Mouse (Mus musculus): ENCODE measurements around the gene Naa80.
A peak's percentile ranks its signal among the peaks of the same experiment; 100 is the strongest.

Naa80 gene

DNA sequence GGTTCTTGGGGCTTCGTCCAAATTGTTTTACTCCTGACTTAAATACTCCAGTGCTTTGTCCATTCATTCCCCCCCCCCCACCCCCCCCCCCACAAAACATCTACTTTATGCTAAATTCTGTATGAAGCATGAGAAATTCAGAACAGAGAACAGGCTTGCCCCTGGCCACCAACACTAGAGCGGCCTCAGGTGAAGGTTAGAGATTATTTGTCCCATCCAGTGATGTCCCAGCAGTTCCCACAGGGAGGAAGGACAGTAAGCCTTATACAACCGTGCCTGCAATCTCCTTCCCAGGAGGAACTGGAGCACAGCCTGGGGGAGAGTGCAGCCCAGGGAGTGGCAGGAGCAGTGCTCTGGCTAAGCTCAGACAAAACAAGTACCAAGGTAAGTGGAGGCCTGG is at the start of gene Naa80:
Gene Naa80 (plus strand): TSS at position 301 of the 400 bp plus-strand sequence.
- no peak for DNase-seq (ENCODE audit: low spot score)

DNA sequence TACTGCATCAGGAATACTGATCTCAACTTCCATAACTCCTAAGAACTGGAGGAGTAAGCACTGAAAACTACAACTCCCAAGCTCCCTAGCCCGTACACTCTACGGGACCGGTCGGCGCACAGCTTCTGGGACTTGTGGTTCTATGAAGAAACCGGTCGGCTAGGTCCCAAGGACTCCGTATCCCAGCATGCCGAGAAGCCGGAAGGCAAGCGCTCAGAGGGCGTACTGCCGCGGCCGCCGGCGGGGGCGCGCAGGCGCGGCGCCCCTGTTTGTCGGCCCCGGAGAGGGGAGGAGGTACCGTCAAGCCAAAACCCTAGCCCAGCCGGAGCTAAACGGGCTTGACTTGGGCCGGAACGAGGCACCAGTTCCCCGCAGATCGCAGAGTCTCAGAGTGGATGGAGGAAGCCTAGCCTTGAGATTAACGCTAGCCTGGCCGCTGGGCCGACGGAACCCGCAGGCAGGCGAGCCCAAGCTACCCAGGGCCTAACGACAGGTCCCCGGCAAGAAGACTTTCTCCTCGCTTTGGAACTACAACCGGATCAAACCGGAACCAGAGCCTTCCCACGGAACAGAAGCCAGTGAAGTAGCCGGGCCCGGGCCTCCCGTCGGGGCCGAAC is 44.8 kb upstream of the Naa80 start, which contains the start of gene Tmem115:
Gene Tmem115 (plus strand): TSS at position 155 of the 617 bp plus-strand sequence.
- DNase-seq (ENCODE audit: low spot score) = peak; percentile 95

DNA sequence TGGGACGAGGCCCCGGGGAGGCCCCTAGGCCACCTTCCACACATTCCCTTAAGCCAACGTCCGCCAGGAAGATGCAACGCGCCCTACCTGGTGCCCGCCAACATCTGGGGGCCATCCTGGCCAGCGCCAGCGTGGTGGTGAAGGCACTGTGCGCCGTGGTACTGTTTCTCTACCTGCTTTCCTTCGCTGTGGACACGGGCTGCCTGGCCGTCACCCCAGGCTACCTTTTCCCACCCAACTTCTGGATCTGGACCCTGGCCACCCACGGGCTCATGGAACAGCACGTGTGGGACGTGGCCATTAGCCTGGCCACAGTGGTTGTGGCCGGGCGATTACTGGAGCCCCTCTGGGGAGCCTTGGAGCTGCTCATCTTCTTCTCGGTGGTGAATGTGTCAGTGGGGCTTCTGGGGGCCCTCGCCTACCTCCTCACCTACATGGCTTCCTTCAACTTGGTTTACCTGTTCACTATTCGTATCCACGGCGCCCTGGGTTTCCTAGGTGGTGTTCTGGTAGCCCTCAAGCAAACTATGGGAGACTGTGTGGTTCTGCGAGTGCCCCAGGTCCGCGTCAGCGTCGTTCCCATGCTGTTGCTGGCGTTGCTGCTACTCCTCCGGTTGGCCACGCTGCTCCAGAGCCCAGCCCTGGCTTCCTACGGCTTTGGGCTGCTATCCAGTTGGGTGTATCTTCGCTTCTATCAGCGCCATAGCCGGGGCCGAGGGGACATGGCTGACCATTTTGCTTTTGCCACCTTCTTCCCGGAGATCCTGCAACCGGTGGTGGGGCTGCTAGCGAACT is 44.1 kb upstream of the Naa80 start:
- peak; percentile 17 for DNase-seq (ENCODE audit: low spot score)

- DNase-seq (ENCODE audit: low spot score) = no peak
These were observed 40.5 kb upstream of the Naa80 start for GRCm38 (mm10) chr9:107538231-107538630.

DNA sequence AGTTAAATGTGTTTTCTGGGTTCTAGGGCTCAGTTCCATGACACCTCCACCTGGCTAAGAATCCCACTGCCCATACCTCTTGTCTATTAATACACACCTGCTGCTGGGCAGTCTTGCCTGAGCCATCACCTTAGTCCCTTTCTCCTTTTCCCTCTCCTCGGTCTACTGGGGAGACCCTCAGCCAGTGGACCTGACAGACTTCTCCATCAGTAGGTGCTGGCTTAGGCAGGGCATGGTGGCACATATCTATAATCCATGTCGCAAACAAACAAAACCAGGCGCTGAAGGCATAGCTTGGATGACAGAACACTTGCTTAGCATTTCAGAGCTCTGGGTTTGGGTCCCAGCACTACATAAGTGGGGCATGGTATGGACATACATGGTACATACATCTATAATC is 40.0 kb upstream of the Naa80 start:
- no peak for DNase-seq (ENCODE audit: low spot score)

DNA sequence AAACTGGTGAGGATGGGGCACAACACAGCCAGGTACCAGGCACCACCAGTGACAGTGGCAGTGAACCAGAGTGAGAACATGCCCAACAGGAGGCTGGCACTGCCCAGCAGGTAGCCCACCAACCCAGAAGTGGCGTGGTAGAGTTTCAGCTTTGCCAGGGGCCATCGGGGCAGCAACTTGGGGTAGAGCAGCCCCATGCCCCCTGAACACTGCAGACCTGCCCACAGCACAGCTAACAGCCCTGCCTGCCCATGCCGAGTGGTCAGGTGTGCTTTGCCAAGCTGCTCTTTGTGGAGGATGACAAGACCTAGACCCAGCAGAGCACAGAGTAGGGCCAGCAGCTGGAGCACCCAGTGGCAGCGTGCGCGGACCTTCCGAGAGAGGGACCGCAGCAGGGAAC is 38.7 kb upstream of the Naa80 start:
- DNase-seq (ENCODE audit: low spot score) = no peak

DNA sequence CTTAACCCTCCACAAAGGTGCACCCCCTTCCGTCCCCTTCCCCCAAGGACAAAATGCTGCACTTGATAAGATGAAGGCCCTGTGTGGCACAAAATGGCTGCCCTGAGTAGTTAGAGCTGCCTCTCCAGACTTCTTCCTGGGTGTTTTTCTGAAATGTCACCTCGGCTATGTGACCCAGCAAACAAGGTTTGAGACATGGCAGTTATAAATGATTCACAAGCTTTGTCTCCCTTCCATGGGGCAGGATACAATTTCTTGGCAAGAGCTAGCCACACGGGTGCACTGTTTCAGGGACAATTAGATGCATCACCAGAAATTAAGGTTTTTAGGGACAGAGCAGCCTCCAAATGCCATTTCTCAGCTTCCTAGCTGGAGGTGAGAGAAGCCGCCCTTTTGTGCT is 38.3 kb upstream of the Naa80 start:
- no peak for DNase-seq (ENCODE audit: low spot score)

- DNase-seq (ENCODE audit: low spot score) = no peak
These were observed 37.7 kb upstream of the Naa80 start for GRCm38 (mm10) chr9:107541005-107541404.

DNA sequence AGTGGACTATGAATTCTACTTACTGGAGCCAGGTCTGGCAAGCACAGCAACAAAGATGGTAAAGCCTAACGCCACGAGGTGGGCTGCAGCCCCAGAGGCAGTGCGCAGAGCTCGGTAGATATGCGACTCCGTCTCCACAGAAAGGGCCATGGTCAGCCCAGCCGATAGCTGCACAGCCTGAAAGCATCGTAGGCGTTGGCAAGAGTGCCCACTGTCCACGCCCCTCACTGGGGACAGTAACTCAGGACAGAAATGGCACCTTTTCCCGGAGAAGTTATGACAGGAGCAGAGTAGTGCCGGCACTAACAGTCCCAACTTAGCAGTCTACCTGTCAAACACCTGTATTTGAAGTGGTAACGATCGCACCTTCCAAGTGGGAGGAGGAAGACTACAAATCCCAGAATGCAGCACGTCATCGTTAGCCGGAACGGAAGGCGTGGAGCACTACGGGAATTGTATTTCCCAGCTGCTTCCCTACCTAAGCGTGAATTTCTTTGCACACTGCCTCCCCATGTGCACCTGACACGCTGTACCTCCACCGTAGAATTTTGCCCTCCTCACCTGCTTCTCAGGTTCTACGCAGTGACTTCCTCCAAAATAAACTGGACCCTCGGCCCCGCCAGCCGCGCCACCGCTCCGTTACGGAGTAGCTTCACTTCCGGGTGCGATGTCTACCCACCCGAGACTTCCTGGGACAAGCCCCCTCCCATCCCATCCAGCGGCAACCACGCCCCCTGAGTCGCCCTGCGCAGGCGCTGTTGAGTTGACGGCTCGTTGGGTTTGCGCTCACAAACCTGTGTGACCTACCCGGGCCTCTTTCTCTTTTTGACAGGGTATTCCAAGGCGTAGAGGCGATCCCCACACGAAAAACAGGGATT is 37.0 kb upstream of the Naa80 start, which contains the start of the genes Cyb561d2 and Nprl2:
Gene Cyb561d2 (minus strand): TSS at position 720 of the 878 bp plus-strand sequence.
Gene Nprl2 (plus strand): TSS at position 753 of the 878 bp plus-strand sequence.
- DNase-seq (ENCODE audit: low spot score) = peak; percentile 95

DNA sequence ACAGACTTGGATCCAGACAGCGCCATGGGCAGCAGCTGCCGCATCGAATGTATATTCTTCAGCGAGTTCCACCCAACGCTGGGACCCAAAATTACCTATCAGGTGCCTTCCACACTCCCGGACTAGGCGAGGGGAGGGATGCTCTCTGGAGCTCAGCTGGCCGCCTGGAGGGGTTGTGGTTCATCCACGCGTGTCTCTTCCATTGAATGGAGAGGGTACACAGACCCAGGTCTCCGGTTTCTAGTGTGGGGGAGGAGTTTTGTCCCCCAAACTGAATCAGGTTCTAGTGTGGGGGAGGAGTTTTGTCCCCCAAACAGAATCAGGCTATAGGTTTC is 36.4 kb upstream of the Naa80 start:
- DNase-seq (ENCODE audit: low spot score) = no peak

- DNase-seq (ENCODE audit: low spot score) = no peak
These were observed 36.0 kb upstream of the Naa80 start for GRCm38 (mm10) chr9:107542721-107543120.

GRCm38 (mm10) chr9:107543299-107543698 is 35.4 kb upstream of the Naa80 start:
- DNase-seq (ENCODE audit: low spot score) = no peak

- DNase-seq (ENCODE audit: low spot score) = no peak
These were observed 34.4 kb upstream of the Naa80 start for GRCm38 (mm10) chr9:107544196-107544700.

DNA sequence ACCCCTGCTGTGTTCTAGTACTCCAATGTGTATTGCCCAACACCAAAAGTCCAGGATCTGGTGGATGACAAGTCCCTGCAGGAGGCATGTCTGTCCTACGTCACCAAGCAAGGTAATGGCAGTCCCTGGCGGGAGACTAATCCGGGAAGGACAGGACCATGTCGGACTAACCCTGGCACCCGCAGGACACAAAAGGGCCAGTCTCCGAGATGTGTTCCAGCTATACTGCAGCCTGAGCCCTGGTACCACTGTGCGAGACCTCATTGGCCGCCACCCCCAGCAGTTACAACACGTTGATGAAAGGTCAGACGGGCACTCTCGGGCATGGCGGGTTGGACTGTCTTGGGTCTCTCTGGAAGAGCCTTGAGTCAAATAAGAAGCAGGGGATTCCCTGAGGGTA is 34.0 kb upstream of the Naa80 start:
- DNase-seq (ENCODE audit: low spot score) = no peak

DNA sequence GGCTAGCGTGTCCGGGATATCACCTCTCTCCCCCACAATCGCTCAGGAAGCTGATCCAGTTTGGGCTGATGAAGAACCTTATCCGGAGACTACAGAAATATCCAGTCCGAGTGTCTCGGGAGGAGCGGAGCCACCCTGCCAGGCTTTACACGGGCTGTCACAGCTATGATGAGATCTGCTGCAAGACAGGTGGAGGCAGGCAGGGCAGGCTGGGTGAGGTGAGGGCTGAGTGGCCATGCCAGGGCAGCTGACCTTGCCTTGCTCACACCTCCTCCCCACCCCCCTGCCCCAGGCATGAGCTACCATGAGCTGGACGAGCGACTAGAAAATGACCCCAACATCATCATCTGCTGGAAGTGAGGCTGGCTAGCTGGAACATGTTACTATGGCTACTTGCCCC is 33.5 kb upstream of the Naa80 start:
- DNase-seq (ENCODE audit: low spot score) = no peak

DNA sequence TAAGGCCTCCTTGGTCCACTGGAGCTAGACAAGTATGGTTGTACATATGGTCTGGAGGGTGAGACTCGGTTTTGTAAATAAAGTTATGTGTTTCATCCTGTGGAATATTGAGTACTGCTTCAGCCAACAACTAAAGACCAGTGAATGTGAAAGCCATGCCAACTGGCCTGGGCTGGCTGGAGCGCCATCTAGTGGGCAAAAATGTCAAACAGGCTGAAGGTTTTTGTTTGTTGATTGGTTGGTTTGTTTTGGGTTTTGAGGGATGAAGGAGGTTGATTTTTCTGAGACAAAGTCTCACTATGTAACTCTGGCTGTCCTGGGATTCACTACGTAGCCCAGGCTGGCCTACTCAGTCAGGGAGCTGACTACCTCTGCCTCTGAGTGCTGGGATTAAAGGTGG is 33.1 kb upstream of the Naa80 start:
- peak; percentile 72 for DNase-seq (ENCODE audit: low spot score)

DNA sequence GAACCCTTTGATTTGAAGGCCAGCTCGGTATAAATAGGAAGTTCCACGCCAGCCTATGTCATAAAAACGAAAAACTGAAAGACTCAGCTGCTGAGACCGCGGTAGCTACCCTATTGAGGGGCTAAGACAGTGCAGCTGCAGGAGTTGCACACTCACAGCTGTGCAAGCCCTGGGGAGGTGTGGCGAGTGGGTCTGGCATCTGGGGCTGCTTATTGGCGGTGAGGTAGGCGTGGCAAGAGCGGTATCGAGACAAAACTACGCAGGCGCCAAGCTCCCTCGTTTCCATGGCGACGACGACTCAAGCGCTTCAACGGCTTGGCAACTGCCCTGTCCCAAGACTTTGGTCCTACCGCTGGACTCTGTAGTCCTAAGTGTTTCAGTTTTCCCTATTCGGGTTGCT is 31.7 kb upstream of the Naa80 start, which contains the start of gene Zmynd10:
Gene Zmynd10 (plus strand): TSS at position 273 of the 400 bp plus-strand sequence.
- DNase-seq (ENCODE audit: low spot score) = peak; percentile 77

- no peak for DNase-seq (ENCODE audit: low spot score)
These were observed 30.7 kb upstream of the Naa80 start for GRCm38 (mm10) chr9:107547957-107548356.

- no peak for DNase-seq (ENCODE audit: low spot score)
These were observed 29.9 kb upstream of the Naa80 start for GRCm38 (mm10) chr9:107548820-107549219.

DNA sequence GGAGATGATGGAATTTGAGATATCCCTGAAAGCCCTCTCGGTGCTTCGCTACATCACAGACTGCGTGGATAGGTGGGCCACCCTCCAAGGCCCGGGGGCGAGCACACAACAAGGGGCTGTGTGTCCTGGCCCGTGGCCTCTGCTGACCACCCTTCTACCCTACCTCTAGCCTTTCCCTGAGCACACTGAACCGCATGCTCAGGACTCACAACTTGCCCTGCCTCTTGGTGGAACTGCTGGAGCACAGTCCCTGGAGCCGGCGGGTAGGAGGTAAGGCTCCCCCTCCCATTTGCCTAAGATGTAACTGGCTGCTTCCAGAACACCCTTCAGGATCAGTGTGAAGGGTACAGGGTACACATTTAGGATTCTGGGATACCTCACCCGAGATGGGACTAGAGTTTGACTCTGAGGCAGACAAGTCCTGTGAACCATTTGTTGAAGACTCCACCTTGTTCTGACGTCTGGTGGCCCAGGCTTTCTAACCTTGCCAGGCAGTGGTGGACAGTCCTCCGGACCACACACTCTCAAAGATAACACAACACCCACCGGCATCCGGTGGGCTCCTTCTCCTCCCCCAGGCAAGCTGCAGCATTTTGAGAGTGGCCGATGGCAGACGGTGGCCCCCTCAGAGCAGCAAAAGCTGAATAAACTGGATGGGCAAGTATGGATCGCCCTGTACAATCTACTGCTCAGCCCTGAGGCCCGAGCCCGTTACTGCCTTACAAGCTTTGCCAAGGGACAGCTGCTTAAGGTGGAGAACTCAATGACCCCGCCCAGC is 29.2 kb upstream of the Naa80 start:
- no peak for DNase-seq (ENCODE audit: low spot score)

- DNase-seq (ENCODE audit: low spot score) = no peak
These were observed 28.1 kb upstream of the Naa80 start for GRCm38 (mm10) chr9:107550491-107551116.
